Mouse (Mus musculus): ENCODE data around the gene Gm37240. TPM values are rescaled to one million over a fixed set of nuclear protein-coding genes. Genes with fewer than 3 reads are reported as not detected.

Gene Gm37240
- polyA plus RNA-seq, 1 experiment from 2014 or later: 0.43 TPM

DNA sequence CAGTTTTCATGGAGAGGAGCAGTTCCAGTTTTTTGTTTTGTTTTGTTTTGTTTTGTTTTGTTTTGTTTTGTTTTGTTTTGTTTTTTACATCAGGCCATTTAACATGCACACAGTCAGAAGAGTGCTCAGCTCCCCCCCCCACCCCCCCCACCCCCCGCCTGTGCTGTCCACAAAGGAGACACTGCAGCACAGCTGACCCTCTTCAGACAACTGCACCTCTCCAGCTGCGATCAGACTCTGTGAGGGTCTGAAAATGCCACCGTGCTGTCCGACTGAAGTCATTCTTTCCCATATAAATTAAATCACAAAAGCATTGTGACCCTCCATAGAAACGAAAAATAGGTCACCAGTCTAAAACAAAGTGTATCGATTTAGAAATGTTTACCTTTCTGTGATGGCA lies 28.0 kb downstream of the Gm37240 start:
- Histone ChIP-seq H3K9ac (ENCODE audit: low read length) (no peak overlapping the region), H3K27ac (ENCODE audit: low read depth, low read length) (no peak overlapping the region), H3K4me1 (replicated peaks; ENCODE audit: control insufficient read depth, insufficient read depth, low read length) (no peaks in the 10 kb centered on the region), H3K27me3 (ENCODE audit: control insufficient read depth, insufficient read depth, low read length) (no peaks in the 10 kb centered on the region), H3K9me3 (ENCODE audit: control insufficient read depth, low read length) (no peaks in the 10 kb centered on the region), H3K36me3 (ENCODE audit: control insufficient read depth, insufficient read depth, low read length) (no peaks in the 10 kb centered on the region), H3K4me3 (ENCODE audit: low read depth, low read length) (no peak overlapping the region), H3K4me2 (ENCODE audit: low read depth, low read length, severe bottlenecking) (no peak overlapping the region)
- DNase-seq (ENCODE audit: low spot score): no peak
- no peak for ATAC-seq (replicated peaks; ENCODE audit: low FRiP score)
- 56% methylated on average over 6 of the region's 6 CpGs for WGBS

DNA sequence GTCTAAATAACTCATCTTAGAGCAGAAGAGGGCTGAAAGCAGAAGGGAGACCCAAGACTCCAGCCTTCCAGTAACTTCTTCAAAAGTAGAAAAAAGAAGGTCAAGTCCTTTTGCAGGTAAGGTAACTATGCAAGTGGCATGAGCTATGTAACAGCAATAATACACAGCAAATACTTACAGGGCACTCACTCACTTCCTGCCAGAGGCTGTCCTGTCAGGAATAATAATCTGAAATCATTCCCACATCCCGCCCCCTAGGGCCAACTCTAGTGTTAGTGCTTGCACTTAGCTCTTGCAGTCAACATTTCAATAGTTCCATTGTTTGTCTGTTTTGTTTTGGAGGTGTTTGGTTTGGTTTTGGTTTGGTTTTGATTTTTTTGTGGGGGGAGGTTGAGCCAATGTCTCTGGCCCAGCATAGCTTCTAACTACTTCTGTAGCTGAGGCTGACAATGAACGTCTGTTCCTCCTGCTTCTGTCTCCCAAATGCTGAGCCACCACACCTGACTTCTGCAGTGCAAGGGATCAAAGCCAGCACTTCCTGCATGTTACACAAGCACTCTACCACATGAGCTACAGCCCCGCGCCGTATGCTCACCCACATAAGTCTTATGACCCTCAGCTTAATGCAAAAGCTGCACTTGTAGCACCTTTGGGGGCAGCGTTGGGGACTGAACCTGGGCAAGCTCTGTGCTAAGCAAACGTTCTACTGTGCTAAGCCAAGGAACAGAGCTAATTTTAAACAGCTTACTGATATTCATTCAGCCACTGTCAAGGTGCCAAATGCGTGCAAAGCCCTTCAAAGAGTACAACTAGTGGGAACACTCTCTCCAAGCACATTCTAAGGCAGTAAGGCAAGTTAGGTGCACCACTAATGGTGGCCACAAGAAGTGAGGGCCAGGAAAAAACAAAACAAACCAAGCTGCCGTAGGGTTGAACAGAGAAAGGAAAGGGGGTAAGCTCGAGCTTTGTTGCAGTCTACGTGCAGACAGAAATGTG lies 28.9 kb downstream of the Gm37240 start:
- Histone ChIP-seq H3K9ac (ENCODE audit: low read length) (no peak overlapping the region), H3K4me3 (ENCODE audit: low read depth, low read length) (no peak overlapping the region), H3K27ac (ENCODE audit: low read depth, low read length) (no peak overlapping the region), H3K36me3 (ENCODE audit: control insufficient read depth, insufficient read depth, low read length) (no peaks in the 10 kb centered on the region), H3K9me3 (ENCODE audit: control insufficient read depth, low read length) (no peaks in the 10 kb centered on the region), H3K4me1 (replicated peaks; ENCODE audit: control insufficient read depth, insufficient read depth, low read length) (no peaks in the 10 kb centered on the region), H3K4me2 (ENCODE audit: low read depth, low read length, severe bottlenecking) (no peak overlapping the region), H3K27me3 (ENCODE audit: control insufficient read depth, insufficient read depth, low read length) (no peaks in the 10 kb centered on the region)
- DNase-seq (ENCODE audit: low spot score) (no peak), ATAC-seq (replicated peaks; ENCODE audit: low FRiP score) (no peak)
- WGBS: 82% methylated on average over 11 of the region's 11 CpGs

DNA sequence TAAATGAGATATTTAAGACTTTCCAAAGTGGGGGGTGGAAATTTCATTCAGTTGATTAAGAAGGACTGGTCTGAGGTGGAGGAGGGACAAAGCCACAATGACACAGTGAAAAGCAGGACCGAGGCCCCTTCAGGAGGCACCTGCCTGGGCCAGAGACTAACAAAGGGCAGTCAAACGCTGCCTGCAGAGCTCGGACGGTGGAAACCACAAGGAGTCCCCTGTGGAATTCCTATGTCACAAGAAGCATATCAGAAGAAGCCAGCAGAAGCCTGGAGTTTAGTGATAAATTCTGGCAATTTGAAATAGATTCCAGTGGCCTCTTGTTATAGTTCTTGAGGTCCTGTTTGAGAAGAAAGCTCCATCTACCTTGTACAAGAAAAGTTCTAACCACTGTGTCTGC lies 30.2 kb downstream of the Gm37240 start:
- H3K27ac ChIP-seq (ENCODE audit: low read depth, low read length): no peak overlapping the region
- WGBS: 14% methylated on average over 4 of the region's 4 CpGs
- no peak overlapping the region for H3K9ac ChIP-seq (ENCODE audit: low read length)
- no peak overlapping the region for H3K4me3 ChIP-seq (ENCODE audit: low read depth, low read length)
- H3K36me3 ChIP-seq (ENCODE audit: control insufficient read depth, insufficient read depth, low read length): no peaks in the 10 kb centered on the region
- H3K4me1 ChIP-seq (replicated peaks; ENCODE audit: control insufficient read depth, insufficient read depth, low read length): no peaks in the 10 kb centered on the region
- H3K9me3 ChIP-seq (ENCODE audit: control insufficient read depth, low read length): no peaks in the 10 kb centered on the region
- no peak overlapping the region for H3K4me2 ChIP-seq (ENCODE audit: low read depth, low read length, severe bottlenecking)
- no peaks in the 10 kb centered on the region for H3K27me3 ChIP-seq (ENCODE audit: control insufficient read depth, insufficient read depth, low read length)
- no peak for DNase-seq (ENCODE audit: low spot score)
- no peak for ATAC-seq (replicated peaks; ENCODE audit: low FRiP score)

GRCm38 (mm10) chr3:85855947-85856346 lies 31.4 kb downstream of the Gm37240 start:
- no peak overlapping the region for H3K27ac ChIP-seq (ENCODE audit: low read depth, low read length)
- no peaks in the 10 kb centered on the region for H3K4me1 ChIP-seq (replicated peaks; ENCODE audit: control insufficient read depth, insufficient read depth, low read length)
- ATAC-seq (replicated peaks; ENCODE audit: low FRiP score) (no peak), DNase-seq (ENCODE audit: low spot score) (no peak)
- no peak overlapping the region for H3K9ac ChIP-seq (ENCODE audit: low read length)
- H3K27me3 ChIP-seq (ENCODE audit: control insufficient read depth, insufficient read depth, low read length): no peaks in the 10 kb centered on the region
- no peak overlapping the region for H3K4me2 ChIP-seq (ENCODE audit: low read depth, low read length, severe bottlenecking)
- no peaks in the 10 kb centered on the region for H3K36me3 ChIP-seq (ENCODE audit: control insufficient read depth, insufficient read depth, low read length)
- H3K9me3 ChIP-seq (ENCODE audit: control insufficient read depth, low read length): no peaks in the 10 kb centered on the region
- no peak overlapping the region for H3K4me3 ChIP-seq (ENCODE audit: low read depth, low read length)
- 90% methylated on average over 5 of the region's 5 CpGs for WGBS

DNA sequence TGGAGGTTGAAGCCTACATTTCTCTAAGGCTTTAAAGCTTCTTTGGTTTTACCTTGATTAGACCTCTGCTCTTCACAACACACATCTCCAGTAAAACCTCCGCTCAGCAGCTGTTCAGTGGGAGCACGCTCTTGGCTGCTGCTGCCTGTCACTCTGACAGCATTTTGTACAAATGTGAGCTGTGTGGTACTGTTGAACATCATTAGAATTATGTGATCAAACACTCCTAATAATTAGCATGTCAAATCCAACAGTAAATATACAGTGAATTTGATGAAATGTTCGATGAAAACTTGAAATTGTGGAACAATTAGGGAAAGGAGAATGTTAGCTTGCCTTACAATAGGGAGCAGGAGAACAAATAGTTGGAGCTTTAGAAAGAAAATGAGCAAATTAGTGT lies 32.3 kb downstream of the Gm37240 start:
- Histone ChIP-seq H3K4me1 (replicated peaks; ENCODE audit: control insufficient read depth, insufficient read depth, low read length) (no peaks in the 10 kb centered on the region), H3K9ac (ENCODE audit: low read length) (no peak overlapping the region), H3K27ac (ENCODE audit: low read depth, low read length) (no peak overlapping the region), H3K4me2 (ENCODE audit: low read depth, low read length, severe bottlenecking) (no peak overlapping the region), H3K9me3 (ENCODE audit: control insufficient read depth, low read length) (no peaks in the 10 kb centered on the region), H3K27me3 (ENCODE audit: control insufficient read depth, insufficient read depth, low read length) (no peaks in the 10 kb centered on the region), H3K36me3 (ENCODE audit: control insufficient read depth, insufficient read depth, low read length) (no peaks in the 10 kb centered on the region), H3K4me3 (ENCODE audit: low read depth, low read length) (no peak overlapping the region)
- no peak for ATAC-seq (replicated peaks; ENCODE audit: low FRiP score)
- DNase-seq (ENCODE audit: low spot score): no peak
- WGBS: 72% methylated on average over 3 of the region's 3 CpGs

DNA sequence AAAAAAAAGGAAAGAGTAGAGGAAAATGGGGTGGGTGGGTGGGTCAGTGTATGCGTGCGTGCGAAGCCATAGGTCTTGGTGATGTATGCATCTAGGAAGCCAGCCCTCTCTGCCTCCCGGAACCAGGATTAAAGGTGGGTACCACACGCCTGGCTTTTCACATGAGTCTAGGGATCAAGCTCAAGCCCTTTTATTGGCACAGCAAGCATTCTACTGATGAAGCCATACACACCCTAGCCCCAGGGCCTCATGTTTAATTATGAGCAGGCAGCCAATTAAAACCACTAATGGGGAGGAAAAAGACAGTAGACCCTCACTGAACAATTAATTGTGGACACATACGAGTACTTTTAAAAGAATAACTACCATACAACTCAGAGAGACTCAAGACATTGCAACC lies 33.2 kb downstream of the Gm37240 start:
- Histone ChIP-seq H3K27ac (ENCODE audit: low read depth, low read length) (no peak overlapping the region), H3K4me2 (ENCODE audit: low read depth, low read length, severe bottlenecking) (no peak overlapping the region), H3K4me1 (replicated peaks; ENCODE audit: control insufficient read depth, insufficient read depth, low read length) (no peaks in the 10 kb centered on the region), H3K36me3 (ENCODE audit: control insufficient read depth, insufficient read depth, low read length) (no peaks in the 10 kb centered on the region), H3K4me3 (ENCODE audit: low read depth, low read length) (no peak overlapping the region), H3K9ac (ENCODE audit: low read length) (no peak overlapping the region), H3K27me3 (ENCODE audit: control insufficient read depth, insufficient read depth, low read length) (no peaks in the 10 kb centered on the region), H3K9me3 (ENCODE audit: control insufficient read depth, low read length) (no peaks in the 10 kb centered on the region)
- ATAC-seq (replicated peaks; ENCODE audit: low FRiP score) (peak; percentile 56), DNase-seq (ENCODE audit: low spot score) (no peak)
- 55% methylated on average over 6 of the region's 6 CpGs for WGBS

DNA sequence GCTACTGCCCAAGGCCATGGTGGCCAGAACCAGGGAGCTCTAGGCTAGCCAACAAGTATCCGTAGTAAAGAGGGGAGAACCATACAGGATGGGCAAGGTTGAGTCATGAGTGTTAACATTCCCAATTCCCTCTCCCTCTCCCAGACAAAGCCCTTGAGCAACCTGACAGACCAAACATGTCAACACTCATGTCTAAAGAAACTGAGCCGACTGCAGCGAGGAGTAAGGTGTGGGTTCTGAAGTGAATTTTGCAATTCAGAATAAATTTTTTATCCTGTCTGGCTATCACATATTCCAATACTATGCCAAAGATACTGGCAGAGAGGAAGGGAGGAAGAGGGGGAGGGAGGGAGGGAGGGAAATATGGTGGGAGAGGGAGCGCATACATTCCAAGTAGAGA lies 33.6 kb downstream of the Gm37240 start:
- ATAC-seq (replicated peaks; ENCODE audit: low FRiP score) (no peak), DNase-seq (ENCODE audit: low spot score) (no peak)
- Histone ChIP-seq H3K4me3 (ENCODE audit: low read depth, low read length) (no peak overlapping the region), H3K27me3 (ENCODE audit: control insufficient read depth, insufficient read depth, low read length) (no peaks in the 10 kb centered on the region), H3K27ac (ENCODE audit: low read depth, low read length) (no peak overlapping the region), H3K9me3 (ENCODE audit: control insufficient read depth, low read length) (no peaks in the 10 kb centered on the region), H3K36me3 (ENCODE audit: control insufficient read depth, insufficient read depth, low read length) (no peaks in the 10 kb centered on the region), H3K4me1 (replicated peaks; ENCODE audit: control insufficient read depth, insufficient read depth, low read length) (no peaks in the 10 kb centered on the region), H3K9ac (ENCODE audit: low read length) (no peak overlapping the region), H3K4me2 (ENCODE audit: low read depth, low read length, severe bottlenecking) (no peak overlapping the region)
- 89% methylated on average over 4 of the region's 4 CpGs for WGBS

- DNase-seq (ENCODE audit: low spot score): no peak
- H3K9me3 ChIP-seq (ENCODE audit: control insufficient read depth, low read length): no peaks in the 10 kb centered on the region
- no peaks in the 10 kb centered on the region for H3K36me3 ChIP-seq (ENCODE audit: control insufficient read depth, insufficient read depth, low read length)
- H3K27ac ChIP-seq (ENCODE audit: low read depth, low read length): no peak overlapping the region
- 85% methylated on average over 1 of the region's 1 CpGs for WGBS
- H3K4me1 ChIP-seq (replicated peaks; ENCODE audit: control insufficient read depth, insufficient read depth, low read length): no peaks in the 10 kb centered on the region
- no peak for ATAC-seq (replicated peaks; ENCODE audit: low FRiP score)
- no peak overlapping the region for H3K9ac ChIP-seq (ENCODE audit: low read length)
- no peak overlapping the region for H3K4me2 ChIP-seq (ENCODE audit: low read depth, low read length, severe bottlenecking)
- no peak overlapping the region for H3K4me3 ChIP-seq (ENCODE audit: low read depth, low read length)
- no peaks in the 10 kb centered on the region for H3K27me3 ChIP-seq (ENCODE audit: control insufficient read depth, insufficient read depth, low read length)
These were observed 37.2 kb downstream of the Gm37240 start for GRCm38 (mm10) chr3:85850079-85850478.

GRCm38 (mm10) chr3:85846316-85846715 lies 41.0 kb downstream of the Gm37240 start:
- no peak for DNase-seq (ENCODE audit: low spot score)
- Histone ChIP-seq H3K4me1 (replicated peaks; ENCODE audit: control insufficient read depth, insufficient read depth, low read length) (no peaks in the 10 kb centered on the region), H3K27ac (ENCODE audit: low read depth, low read length) (no peak overlapping the region), H3K9me3 (ENCODE audit: control insufficient read depth, low read length) (no peaks in the 10 kb centered on the region), H3K36me3 (ENCODE audit: control insufficient read depth, insufficient read depth, low read length) (no peaks in the 10 kb centered on the region), H3K27me3 (ENCODE audit: control insufficient read depth, insufficient read depth, low read length) (no peaks in the 10 kb centered on the region), H3K9ac (ENCODE audit: low read length) (no peak overlapping the region), H3K4me3 (ENCODE audit: low read depth, low read length) (no peak overlapping the region), H3K4me2 (ENCODE audit: low read depth, low read length, severe bottlenecking) (no peak overlapping the region)
- 89% methylated on average over 1 of the region's 1 CpGs for WGBS
- no peak for ATAC-seq (replicated peaks; ENCODE audit: low FRiP score)

Measured in forebrain, embryonic 11.5 days (tissue).